Mouse (Mus musculus) embryo, embryonic 10.5 days (tissue): ENCODE measurements around the gene Fndc3b.
A peak's percentile ranks its signal among the peaks of the same experiment; 100 is the strongest.
"Not testable (repeated sequence)": the region's sequence is repeated elsewhere in the genome, so short reads cannot be mapped to it uniquely, and the experiment has no call there.

Source experiments
- DNase-seq: peaks from one replicate; pipeline ENCODE4 v3.0.0-alpha.2; 2015; ENCODE audit warnings: low spot score

The Fndc3b gene

DNA sequence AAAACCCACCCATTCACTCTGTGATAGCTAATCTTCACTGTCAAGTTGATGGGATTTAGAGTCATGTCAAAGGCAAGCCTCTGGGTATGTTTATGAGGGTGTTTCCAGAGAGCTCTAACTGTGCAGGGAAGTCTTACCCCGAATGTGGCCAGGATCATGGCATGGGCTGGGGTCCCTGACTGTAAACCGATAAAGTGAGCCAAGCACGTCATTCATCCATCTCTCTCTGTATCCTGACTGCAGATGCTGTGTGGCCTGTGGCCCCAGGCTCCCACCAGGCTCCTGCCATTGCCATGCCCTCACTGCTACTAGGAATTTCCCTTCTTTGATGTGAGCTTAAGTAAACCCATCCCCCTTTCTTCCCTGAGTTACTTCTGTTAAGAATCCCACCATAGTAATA, 297.5 kb downstream of the Fndc3b start:
- no peak for DNase-seq

DNA sequence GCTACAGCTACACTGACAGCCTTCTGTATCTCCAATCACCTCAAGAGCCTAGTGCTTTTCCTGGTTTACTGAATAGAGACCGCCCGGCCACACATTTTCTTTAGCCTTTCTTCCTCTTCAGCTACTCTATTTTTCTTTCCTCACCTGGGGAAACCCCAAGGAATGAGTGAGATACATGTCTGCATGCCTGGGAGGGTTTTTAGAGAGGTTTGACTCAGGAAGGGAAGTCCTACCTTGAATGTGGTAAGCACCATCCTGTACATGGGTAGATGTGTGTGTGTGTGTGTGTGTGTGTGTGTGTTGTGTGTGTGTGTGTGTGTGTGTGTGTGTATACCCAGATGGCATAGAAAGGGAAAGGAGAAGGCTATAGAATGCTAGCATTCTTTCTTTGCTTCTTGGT, 299.8 kb downstream of the Fndc3b start:
- DNase-seq: no peak

GRCm38 (mm10) chr3:27408564-27408963, 302.5 kb downstream of the Fndc3b start:
- no peak for DNase-seq

- no peak for DNase-seq
These were observed 304.7 kb downstream of the Fndc3b start for GRCm38 (mm10) chr3:27406440-27406839.

DNA sequence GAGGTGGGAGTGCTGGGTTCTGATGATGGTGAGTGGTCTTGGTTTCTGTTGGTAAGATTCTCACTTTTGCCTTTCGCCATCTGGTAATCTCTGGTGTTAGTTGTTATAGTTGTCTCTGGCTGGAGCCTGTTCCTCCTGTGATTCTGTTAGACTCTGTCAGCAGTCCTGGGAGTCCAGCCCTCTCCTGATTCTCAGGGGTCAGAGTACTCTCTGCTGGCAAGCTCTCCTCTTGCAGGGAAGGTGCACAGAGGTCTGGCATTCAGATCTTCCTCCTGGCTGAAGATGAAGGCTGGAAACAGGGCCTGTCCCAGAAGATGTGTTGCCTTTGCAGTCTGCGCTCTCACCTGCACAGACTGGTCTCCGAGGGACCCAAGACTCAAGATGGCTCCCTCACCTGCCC, 310.1 kb downstream of the Fndc3b start:
- DNase-seq: not testable (repeated sequence)

DNA sequence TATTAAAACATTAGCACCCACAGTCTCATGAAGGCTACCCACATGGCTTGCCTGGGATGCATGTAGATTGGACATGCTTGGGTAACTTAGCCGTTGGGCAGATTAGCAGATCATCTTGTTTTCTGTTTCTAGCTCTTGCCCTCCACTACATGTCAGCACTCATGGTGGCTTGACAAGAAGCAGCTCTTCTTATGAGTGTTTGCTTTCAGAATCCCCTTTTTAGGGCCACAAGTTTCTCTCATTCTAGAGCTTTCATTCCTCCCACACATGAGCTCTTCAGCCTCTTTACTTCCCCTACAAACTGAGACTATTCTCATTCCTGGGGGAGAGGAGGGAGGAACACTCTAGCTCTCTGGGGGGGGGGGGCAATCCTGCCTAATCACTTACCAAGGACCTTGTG, 321.2 kb downstream of the Fndc3b start:
- DNase-seq: no peak

DNA sequence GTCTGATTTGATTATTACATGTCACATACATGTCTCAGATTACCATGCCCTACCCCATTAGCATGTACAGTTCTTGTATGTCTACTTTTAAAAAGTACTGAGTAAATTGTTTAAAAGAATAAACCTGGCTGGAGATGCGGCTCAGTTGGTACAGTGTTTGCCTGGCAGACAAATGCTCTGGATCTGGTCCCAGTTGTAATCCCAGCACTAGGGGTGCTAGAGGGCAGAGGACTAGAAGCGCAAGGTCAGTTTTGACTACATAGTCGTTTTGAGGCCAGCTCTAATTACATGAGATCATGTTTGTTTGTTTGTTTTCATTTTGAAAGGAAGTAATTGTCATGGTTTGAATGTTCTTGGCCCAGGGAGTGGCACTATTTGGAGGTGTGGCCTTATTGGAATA, 326.3 kb downstream of the Fndc3b start:
- no peak for DNase-seq

GRCm38 (mm10) chr3:27377935-27378334, 333.2 kb downstream of the Fndc3b start:
- DNase-seq: no peak

GRCm38 (mm10) chr3:27374396-27374795, 336.7 kb downstream of the Fndc3b start:
- no peak for DNase-seq

DNA sequence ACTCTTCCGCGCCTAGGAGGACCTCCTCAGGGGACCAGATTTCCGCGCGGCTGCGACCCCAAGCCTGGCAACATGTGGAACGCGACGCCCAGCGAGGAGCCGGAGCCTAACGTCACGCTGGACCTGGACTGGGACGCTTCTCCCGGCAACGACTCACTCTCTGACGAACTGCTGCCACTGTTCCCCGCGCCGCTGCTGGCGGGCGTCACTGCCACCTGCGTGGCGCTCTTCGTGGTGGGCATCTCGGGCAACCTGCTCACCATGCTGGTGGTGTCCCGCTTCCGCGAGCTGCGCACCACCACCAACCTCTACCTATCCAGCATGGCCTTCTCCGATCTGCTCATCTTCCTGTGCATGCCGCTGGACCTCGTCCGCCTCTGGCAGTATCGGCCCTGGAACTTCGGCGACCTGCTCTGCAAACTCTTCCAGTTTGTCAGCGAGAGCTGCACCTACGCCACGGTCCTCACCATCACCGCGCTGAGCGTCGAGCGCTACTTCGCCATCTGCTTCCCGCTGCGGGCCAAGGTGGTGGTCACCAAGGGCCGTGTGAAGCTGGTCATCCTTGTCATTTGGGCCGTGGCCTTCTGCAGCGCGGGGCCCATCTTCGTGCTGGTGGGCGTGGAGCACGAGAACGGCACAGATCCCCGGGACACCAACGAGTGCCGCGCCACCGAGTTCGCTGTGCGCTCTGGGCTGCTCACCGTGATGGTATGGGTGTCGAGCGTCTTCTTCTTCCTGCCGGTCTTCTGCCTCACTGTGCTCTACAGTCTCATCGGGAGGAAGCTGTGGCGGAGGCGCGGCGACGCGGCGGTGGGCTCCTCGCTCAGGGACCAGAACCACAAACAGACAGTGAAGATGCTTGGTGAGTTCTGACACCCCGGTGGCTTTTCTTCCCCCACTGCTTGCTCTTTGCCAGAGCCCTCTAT, 339.1 kb downstream of the Fndc3b start:
- peak; percentile 23 for DNase-seq

- DNase-seq: no peak
These were observed 339.9 kb downstream of the Fndc3b start, which contains the start of gene Ghsr for GRCm38 (mm10) chr3:27371276-27371621. Ghsr (plus strand) TSS chr3:27371351.

DNA sequence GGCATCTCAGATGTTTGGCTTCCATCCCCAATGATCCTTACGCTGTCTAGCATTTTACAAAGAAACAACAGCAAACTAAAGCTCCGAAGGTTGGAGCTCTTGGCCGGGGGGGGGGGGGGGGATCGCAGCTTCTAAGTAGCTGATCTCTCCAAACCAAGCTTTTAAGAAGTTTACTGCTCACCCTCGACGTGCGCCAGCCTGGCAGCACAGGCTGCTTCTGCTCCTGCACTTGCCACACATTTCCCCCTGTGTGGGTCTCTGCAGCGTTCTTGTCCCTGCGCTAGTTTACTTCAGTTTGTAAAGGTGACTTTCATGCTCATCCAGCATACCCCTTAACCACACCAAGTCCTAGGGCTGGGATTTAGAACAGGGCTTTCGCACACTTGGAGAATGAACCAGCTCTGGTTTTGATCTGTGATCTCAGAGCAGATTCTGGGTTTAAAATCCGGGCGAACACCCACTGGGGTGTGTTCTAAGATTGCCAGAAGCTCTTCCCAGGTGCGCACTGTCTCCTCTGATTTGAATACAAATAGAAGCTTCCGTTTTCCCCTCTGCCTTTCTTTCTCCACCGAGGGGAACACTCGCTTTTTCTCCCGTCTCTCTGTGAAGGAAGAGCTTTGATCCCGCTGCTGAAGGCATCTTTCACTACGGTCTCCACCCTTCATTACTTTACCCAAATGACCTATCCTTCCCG, 340.4 kb downstream of the Fndc3b start:
- no peak for DNase-seq

GRCm38 (mm10) chr3:27370125-27370524, 341.0 kb downstream of the Fndc3b start:
- peak; percentile 83 for DNase-seq
